Mouse (Mus musculus): ENCODE measurements at regions not wholly inside any gene's neighbourhood (a gene's known extent, or its start where the extent isn't known, plus 50 kb on each side); places are given as distances from the start of the nearest gene placed in this dataset.

DNA sequence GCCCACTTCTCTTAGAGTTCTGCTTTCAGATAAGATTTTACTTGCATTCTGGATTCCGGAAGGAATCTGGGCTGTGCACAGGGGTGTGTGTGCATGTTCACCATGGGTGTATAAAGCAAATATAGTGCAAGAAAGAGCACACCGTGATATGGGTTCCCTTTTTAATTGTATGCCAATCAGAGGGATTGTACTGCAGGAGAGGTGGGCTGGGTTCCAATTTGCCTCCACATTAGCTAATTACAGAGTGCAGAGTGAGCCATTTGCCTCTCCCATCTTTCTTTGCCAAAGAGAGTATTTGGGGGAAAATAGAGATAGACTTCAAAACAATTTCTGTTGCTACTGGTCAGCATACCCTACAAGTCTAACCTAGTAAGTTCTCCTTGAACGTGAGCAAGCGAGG lies 86.4 kb upstream of the 4930583I09Rik start:
- DNase-seq, result no peak
- intact Hi-C loops (cut with DNase I), result no loop called here

DNA sequence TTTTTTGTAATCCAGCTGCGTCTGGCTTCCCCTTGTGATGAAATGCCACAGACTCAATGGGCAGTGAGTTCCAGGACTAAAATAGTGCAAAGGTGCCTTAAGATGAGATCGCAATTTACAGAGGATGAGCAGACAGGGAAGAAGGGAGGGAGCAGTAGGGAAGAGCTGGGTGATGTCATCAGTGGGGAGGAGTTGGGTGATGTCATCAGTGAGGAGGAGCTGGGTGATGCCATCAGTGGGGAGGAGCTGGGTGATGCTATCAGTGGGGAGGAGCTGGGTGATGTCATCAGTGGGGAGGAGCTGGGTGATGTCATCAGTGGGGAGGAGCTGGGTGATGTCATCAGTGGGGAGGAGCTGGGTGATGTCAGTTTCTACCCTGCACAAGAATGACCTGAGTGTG lies 84.4 kb upstream of the 4930583I09Rik start:
- no peak for DNase-seq
- intact Hi-C loops (cut with DNase I), result no loop called here

DNA sequence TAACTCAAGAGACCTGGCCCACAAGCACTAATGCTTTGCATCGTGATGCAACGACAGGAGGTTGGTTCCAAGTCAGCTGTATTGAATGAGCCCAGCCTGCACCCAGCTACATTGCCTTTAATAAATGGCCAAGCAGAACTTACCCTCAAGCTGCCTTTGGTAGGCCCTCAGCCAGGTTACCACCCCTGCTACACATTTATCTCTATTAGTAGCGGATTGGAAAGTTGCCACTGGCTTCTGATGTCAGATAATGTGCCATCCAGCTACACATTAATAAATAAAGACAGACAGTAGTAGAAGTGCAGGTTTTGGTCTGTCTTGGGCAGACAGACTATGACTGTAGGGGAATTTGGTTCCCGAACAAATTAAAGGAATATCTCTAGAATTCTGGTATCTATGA lies 82.0 kb upstream of the 4930583I09Rik start:
- intact Hi-C loops (cut with DNase I), result no loop called here
- DNase-seq, result no peak

DNA sequence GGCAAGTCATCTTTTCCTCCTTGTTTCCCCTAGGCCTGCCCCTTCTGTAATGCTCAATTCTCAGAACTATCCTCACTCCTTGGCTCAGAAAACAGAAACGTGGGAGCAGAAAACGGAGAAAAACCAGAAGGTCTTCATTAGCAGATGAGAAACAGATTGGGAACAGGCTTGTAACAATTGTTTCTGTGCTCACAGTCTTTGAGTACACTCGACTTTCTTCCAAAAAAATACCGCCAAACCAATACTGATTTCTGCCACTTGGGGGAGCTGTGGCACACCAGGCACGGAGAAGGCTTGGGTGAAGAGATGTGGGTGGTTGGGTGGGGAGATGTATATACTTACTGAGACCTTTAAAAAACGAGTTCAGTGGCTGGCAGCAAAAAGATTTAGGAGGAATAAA lies 80.8 kb upstream of the 4930583I09Rik start:
- intact Hi-C loops (cut with DNase I), result no loop called here
- DNase-seq, result peak; percentile 20 to 34

DNA sequence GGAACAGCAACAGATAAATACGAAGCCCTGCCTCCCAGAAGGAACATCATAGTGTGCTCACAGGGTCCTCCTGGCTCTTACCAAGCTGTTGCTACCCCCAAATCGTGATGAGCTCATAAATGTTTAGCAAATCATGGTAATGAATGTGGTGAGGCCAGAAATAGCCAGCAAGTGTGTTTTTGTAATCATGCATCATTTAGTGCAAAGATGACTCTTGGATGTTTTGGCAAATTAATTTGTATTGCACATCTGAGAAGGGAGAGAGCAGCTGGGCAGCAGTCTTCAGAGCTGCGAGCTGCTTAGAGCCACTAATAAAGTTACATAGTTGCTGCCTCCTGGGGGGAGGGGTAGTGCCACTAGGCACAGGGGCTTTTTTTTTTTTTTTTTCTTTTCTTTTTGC lies 79.8 kb upstream of the 4930583I09Rik start:
- intact Hi-C loops (cut with DNase I), result no loop called here
- DNase-seq, result peak in 1 of 2 experiments; percentile 16

DNA sequence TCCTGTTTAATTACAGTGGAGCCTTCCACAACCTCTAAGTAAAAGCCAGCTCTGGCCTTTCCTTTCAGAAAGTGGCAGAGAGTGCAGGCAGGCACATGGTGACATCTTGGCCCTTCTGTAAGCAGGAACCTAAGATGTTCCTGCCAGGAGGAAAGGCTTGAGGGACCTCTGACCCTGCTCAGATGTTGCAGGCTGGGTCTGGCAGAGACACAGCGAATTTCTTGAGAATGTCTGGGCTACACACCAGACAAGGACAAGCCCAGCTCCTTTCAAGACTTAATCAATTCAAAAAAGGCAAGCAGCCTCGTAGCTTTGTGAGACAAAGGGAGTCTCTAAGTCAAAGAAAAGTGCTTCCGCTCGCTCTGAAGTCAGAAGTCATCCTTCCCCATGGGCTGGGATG lies 79.2 kb upstream of the 4930583I09Rik start:
- peak; percentile 33 to 41 for DNase-seq
- intact Hi-C loops (cut with DNase I), result no loop called here

DNA sequence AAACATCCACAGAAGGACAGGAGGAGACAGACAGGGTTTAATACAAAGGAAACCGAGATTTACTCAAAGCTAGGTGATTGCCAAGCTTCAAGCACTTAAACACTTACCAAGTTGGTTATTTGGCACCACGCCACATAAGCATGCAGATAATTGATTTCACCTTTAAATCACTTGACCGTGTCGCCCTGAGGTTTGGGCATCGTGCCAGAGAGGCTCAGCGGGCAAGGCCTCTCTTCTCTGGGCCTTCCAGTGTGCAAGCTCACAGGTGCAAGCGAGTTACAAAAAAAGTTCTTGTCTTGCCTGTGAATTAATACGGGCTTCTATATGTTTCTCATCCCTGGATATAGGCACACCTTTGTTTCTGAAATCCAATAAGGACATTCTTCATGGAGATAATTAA lies 78.4 kb upstream of the 4930583I09Rik start:
- intact Hi-C loops (cut with DNase I), result no loop called here

DNA sequence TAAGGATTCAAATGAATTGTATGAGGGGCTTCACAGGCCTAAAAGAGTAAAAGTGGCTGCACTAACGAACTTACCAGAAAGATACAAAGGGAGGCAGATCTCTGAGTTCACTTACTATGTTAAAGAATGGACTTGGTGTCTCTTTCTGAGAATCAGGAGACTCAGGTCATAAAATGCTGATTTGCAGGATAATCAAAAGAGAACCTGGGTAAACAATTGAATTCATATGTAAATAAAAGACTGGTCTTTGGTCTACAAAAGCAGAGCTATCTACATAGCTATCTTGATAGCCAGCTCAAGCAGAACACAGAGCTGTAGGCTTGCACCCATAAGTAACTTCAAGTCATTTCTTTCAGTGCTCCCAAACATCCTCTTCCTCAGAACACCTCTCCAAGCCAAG lies 72.8 kb upstream of the 4930583I09Rik start:
- intact Hi-C loops (cut with DNase I), result no loop called here
- no peak for DNase-seq

More for the DNA sequence above, 78.4 kb upstream of the 4930583I09Rik start:
- peak; percentile 29 to 35 for DNase-seq

DNA sequence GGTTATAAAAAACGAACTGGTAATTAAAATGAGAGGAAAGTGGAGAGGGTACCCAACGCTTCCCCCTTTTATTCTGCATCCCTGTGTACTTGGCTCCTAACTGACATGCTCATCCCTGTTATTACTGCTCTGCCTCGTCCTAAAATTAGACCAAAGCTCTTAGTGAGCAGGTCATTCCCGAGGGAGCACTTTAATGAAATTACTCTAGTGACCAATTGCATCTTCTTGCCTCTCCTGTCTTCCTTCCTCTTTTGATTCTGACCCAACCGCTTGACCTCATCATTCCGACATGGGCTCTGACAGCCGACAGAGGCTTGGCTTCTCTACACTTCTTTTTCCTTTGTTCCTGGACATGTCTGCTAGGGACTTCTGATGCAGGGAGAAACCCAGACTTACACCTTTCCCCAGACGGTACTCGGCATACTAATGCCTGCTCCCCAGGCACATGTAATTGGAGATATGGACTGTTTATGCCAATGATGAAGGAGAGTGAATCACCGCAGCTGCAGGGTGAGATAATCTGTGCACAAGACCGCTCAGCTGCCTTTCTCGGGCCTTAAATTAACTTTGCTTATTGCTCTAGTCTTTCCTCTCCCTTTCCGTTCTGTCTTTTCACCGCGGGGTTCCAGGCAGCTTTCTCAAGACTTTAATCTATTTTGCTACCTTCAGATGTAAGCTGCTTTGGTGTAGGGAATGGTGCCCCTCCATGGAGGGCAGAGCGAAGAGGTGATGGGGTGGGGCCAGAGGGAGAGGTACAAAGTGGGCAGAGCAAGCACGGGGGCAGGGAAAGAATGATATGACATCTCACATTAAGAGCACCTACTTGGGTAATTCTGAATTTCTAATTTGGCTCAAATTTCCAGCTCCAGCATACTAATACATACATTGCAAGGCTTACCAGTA lies 66.1 kb upstream of the 4930583I09Rik start:
- DNase-seq, result no peak
- intact Hi-C loops (cut with DNase I), result no loop called here

DNA sequence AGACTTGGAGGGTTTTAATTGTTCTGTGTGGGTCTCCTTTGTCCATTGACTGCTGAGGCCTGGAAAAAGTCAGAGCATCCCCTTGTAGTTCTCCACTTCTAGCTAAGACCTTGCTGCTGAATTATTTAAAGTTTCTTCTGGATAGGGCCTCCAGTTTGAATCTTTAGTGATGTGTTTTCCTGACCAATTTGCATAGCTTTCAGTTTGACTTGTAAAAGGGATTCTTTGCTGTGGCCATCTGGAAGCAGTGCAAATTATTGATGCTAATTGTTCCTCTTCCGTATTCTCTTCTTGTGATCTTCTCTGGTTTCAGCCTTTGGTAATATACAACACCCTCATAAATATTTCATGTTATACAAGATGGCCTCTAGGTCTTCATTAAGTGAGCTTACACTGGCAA lies 61.6 kb upstream of the 4930583I09Rik start:
- intact Hi-C loops (cut with DNase I), result no loop called here
- no peak for DNase-seq

DNA sequence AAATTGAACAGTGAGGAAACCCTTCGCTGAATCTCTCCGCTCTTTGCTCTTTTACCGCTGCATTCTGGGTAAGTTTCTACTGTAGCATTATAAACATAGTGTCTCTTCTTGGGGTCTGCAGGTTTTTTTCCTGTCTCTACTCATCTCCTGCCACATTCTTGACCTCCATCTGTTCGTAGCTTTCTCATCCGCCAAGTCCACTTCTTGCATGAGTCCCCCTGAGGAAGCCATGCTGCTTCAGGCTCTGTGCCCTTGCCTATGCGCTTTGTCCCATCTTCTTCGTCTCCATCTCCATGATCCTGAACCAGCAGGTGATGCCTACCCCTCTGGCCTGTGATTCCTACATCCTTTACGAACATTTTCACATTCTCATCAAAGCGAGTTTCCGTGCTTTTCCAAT lies 60.0 kb upstream of the 4930583I09Rik start:
- intact Hi-C loops (cut with DNase I), result no loop called here

DNA sequence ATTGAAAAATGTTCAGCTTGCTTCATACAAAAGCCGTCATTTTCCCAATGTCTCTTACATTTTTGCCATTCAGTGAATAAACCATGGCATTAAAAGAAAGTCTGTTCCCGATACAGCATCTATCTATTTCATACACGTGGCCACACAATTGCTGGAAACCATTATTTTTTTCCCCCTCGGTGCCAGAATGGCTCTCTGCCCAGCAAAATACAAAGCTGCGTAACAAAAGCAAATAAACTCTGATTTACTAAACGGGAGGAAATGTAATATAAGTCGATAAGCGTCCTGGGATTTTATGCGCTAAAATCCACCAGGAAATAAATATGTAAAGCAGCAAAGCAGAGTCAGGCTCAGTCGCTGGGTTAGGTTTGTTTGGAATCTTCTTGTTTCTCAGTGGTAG lies 59.6 kb upstream of the 4930583I09Rik start:
- intact Hi-C loops (cut with DNase I), result no loop called here
- DNase-seq, result no peak

More for the DNA sequence above, 60.0 kb upstream of the 4930583I09Rik start:
- no peak for DNase-seq

DNA sequence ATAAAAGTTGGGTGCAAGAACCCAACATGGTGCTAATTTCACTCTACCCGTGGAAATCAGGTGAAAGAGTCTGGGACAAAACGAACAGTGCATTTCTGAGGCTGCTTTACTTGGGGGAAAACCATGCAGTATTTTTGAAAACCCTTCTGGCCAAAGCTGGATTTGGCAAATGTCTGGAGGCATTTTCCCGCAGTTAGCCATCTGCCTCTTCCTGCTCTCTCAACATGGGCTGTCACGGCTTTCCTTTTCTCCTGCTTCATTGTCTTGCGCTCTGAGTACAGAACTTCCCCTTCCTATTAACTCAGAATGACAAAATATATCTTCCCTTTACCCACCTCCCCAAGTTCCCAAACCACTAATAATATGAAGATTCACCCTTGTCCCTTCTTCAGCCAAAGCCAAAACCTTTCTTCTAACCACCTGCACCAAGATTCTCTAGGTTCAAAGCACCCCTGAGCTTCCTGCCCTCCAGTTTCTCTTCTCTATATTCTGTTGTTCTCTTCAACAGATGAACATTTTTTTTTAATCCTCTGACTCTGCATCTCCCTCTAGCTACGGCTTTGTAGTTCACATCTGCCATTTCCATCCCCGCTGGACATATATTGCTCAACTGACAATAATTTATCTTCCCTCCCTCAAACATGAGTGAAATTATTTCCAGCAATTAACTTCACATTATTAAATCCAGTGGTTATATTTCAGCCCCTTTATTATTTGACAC lies 57.5 kb upstream of the 4930583I09Rik start:
- intact Hi-C loops (cut with DNase I), result no loop called here
- no peak for DNase-seq

Data from heart, postnatal 10 days (tissue).